Mouse (Mus musculus): ENCODE measurements around the gene Naa80.

- TF ChIP-seq CTCF (IDR thresholded peaks at IDR 0.05; ENCODE audit: borderline replicate concordance, insufficient read depth, low read length), result no peak
- TF ChIP-seq POLR2A (IDR thresholded peaks at IDR 0.05; ENCODE audit: low read depth, low read length), result no peak
Measured at GRCm38 (mm10) chr9:107586504-107586903, 7.8 kb downstream of the Naa80 start.

Measured in embryonic fibroblast, embryonic 13.5 days (primary cell).